Mouse (Mus musculus): ENCODE data around the gene Nap1l1. TPM values are rescaled to one million over a fixed set of nuclear protein-coding genes. Genes with fewer than 3 reads are reported as not detected.
"Not testable (repeated sequence)": the region's sequence is repeated elsewhere in the genome, so short reads cannot be mapped to it uniquely, and the experiment has no call there.

Gene Nap1l1
- total RNA-seq (2017), result 260 to 307 TPM (median 290 TPM) in 3 replicates

DNA sequence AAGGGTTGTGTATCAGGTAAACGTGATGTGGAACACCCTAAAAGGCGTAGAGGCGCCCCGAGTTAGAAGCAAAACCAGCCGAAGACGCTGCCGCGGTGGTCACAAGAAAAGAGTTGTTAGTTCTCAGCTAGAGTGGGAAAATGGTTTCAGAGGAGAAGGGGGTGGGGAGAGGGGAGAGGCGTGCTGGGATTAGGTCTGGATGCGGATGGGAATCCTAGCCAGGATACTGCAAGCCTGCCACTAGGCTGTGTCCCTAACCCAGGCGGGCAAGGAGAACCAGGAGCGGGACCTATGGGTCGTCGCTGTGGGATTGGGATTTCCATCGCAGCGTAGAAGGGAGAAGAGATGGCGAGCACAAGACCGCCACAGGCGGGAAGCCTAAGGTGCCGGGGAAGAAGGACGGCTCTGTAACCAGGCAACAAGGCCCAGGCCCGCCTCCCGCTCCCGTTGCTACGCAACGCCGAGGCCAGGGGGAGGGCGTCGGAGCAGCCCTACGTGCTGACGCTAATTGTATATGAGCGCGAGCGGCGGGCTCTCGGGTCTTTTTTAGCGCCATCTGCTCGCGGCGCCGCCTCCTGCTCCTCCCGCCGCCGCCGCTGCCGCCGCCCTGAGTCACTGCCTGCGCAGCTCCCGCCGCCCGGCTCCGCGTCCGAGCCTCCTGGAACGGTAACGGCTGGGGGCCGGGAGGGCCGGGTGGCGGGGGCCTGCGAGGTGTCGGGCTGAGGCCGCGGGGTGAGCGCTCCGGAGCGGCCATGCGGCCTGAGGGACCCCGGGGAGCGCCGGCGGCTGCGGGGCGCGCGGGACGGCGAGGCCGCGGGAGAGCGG is at the start of gene Nap1l1:
Gene Nap1l1 (plus strand): TSS at position 538 of the 825 bp plus-strand sequence.
- peak; percentile 93 for ATAC-seq (replicated peaks; ENCODE audit: insufficient number of reproducible peaks, low FRiP score, low TSS enrichment, poor library complexity, severe bottlenecking)

DNA sequence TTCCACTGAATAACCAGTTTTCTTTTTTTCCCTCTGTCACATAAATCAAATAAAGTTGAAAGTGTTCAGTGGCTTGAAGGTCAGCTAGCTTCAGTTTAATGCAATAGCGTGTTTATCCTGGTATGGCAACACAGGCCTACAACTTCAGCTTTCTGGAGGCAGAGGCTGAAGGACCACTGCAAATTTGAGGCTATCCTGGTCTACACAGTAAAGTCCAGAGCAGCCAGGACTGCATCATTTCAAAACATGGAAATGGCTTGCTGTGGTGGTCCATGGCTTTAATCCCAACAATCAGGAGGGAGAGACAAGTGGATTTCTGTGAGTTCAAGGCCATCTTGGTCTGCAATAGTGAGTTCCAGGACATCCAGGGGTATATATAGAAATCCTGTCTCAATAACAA is 46.5 kb upstream of the Nap1l1 start:
- ATAC-seq (replicated peaks; ENCODE audit: insufficient number of reproducible peaks, low FRiP score, low TSS enrichment, poor library complexity, severe bottlenecking), result no peak

DNA sequence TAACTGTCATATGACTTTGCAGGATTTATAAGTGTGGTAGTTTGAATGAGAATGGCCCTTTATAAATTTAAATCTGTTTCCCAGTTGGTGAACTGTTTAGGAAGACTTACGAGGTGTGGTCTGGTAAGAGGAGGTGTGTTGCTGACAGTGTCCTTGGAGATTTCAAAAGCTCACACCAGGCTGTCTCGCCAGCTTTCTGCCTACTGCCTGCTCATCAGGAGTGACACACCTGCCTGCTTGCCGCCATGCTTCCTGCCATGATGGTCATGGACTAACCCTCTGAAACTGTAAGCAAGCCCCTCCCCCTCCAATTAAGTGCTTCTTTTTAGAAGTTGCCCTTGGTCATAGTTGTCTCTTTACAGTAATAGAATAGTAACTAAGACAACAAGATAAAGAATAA is 39.5 kb upstream of the Nap1l1 start:
- ATAC-seq (replicated peaks; ENCODE audit: insufficient number of reproducible peaks, low FRiP score, low TSS enrichment, poor library complexity, severe bottlenecking), result no peak

DNA sequence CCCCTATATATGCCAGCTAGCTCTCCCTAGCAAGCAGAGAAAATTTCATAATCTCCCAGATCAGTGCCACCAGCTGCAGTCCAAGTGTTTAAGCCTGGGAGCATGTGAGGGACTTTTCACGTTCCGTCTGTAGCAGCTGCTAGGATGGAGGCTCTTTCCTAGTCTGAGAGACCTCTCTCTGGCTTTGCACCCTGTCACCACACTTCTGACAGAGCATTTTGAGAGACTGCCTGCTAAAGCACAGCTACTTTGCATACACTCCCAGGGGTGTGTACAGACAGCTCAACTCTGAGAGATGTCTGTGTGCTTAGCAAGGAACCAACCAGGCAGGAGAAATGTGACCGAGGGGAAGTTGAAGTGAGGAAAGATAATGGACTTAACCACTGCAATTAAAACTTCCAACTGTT is 32.0 kb upstream of the Nap1l1 start:
- ATAC-seq (replicated peaks; ENCODE audit: insufficient number of reproducible peaks, low FRiP score, low TSS enrichment, poor library complexity, severe bottlenecking), result 0 out of 2 replicates have a peak, but pooled peaks have one; percentile 24

DNA sequence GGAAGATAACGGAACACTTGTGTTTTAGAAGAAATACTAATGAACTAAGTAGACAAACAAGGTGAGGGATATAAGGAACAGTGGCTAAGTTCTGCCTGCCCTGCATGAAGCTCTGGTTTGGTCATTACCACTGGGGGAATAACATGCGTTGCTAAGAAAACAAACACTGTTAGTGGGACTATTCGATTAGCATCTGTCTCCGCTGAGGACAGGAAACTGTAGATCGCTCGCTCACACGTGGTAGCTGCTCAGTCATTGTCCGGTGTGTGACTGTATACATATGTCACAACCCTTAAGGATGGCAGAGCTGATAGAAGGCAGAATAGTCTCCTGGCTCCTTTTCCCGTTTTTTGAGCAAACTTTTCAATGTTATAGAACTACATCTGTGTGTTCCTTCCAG is 28.8 kb upstream of the Nap1l1 start:
- ATAC-seq (replicated peaks; ENCODE audit: insufficient number of reproducible peaks, low FRiP score, low TSS enrichment, poor library complexity, severe bottlenecking), result no peak

DNA sequence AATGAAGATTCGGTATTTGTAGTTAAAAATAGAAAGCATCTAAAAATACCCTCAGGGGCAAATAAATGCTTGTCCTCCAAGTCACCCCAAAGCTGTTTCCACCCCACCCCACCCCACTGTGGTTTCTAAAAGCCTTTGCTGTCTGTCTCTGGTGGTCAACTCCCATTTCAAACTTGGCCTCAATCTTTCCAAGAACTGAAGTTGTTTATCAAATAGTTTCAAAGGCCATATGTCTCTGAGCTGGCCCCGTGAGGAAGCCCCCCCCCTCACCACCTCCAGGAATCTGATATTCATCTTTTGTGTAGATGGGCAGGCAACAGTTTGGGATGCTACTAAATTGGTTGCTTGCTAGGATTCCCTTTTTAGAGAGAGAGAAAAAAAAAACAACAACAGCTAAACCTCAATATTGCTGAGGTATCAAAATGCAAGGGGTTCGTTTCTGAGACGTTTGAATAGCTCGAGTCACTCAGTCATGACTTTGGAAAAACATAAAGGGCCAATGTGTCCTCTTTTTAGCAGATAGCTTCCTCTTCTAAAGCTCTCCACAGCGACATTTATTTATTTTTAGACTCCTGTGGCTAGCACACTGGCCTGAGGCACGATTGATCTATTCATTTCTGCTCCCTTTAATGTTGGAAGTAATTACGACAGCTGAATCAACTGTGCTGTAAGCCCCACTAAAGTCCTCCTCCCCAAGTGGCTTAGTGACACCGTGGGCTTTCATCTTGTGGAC is 26.9 kb upstream of the Nap1l1 start:
- peak; percentile 61 for ATAC-seq (replicated peaks; ENCODE audit: insufficient number of reproducible peaks, low FRiP score, low TSS enrichment, poor library complexity, severe bottlenecking)

DNA sequence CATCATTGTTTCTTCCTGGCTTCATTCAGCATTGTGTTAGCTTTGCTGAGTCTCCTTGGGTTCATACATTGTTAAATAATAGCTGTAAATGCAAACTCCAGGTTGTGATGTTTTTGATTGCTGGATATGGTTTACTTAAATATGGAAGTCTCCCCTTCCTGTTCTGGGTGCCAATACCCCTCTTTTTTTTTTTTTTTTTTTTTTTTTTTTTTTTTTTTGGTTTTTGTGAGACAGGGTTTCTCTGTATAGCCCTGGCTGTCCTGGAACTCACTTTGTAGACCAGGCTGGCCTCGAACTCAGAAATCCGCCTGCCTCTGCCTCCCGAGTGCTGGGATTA is 26.4 kb upstream of the Nap1l1 start:
- not testable (repeated sequence) for ATAC-seq (replicated peaks; ENCODE audit: insufficient number of reproducible peaks, low FRiP score, low TSS enrichment, poor library complexity, severe bottlenecking)

DNA sequence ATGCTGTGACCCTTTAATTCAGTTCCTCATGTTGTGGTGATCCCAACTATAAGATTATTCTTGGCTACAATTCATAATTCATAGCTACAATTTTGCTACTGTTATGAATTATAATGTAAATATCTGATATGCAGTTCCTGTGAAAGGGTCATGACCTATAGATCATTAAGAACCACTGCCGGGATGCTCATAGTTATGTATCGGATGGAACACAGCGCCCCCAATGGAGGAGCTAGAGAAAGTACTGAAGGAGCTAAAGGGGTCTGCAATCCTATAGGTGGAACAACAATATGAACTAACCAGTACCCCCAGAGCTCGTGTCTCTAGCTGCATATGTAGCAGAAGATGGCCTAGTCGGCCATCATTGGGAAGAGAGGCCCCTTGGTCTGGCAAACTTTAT is 23.4 kb upstream of the Nap1l1 start:
- ATAC-seq (replicated peaks; ENCODE audit: insufficient number of reproducible peaks, low FRiP score, low TSS enrichment, poor library complexity, severe bottlenecking), result not testable (repeated sequence)

DNA sequence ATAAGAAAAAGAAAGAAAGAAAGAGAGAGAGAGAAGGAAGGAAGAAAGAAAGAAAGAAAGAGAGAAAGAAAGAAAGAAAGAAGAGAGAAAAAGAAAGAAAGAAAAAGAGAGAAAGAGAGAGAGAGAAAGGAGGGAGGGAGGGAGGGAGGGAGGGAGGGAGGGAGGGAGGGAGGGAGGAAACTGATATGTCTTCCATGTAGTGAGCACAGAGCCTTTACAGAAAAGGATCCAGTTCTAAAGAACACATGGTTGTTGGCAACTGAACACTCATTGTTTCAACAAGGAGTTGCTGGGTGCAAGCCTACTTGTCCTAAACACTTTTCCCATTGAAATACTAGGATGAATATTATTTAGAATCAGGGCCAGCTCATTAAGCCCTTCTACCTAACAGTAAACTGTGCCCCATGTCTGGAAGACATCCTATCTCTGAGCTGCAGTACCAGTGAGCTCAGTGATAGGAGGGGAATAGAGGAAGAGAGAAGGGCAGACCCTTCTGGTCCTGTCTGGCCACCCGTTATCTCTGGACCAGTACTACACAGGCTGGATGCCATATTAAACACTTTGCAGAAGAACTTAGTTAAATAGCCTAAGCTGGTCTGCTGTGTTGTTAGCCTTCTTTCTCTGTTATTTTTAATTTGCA is 21.2 kb upstream of the Nap1l1 start:
- ATAC-seq (replicated peaks; ENCODE audit: insufficient number of reproducible peaks, low FRiP score, low TSS enrichment, poor library complexity, severe bottlenecking), result no peak

DNA sequence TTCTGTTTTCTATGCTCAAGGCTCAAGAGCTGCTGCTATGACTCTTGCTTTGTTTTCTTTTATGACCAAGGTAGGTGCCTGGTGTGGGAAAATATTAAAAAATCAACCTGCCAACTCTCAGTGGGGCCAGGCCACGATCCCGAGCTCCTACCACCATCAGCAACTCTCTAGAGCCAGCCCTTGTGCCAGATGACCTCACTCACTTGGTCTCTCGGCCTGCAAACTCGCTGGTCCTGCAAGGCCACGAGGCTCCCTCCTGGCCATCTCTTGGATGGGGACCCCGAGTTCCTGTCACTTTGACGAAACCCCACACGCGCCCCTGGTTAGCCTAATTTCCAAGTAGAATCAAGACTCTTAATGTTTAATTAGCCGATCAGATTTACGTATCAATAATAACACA is 20.6 kb upstream of the Nap1l1 start:
- ATAC-seq (replicated peaks; ENCODE audit: insufficient number of reproducible peaks, low FRiP score, low TSS enrichment, poor library complexity, severe bottlenecking), result no peak

DNA sequence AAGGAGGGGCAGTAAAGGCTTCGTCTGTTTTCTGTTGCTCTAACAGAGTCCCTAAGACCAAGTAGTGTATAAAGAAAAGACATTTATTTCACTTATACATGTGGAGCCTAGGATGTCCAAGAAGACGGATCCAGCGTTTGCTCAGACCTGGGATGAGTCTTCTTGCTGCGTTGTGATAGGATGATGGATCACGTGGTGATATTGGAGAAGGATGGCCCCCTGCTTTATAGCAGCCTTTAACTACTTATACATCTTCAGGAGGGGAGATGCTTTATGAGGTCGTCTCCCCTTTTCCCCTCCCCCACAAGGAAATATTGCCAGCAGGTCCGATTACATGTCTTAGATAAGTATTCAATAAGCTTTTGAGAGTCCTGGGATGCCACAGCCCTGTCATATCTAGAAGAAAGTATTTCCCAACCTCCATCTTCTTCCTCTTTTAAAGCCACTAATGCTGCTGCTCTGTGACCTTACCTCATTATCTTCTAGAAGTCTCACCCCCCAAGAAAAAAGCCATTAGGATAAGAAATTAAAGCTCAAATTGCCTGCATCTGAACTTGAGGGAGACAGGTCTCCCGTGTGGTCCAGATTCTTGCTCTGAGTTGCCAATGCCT is 18.2 kb upstream of the Nap1l1 start:
- ATAC-seq (replicated peaks; ENCODE audit: insufficient number of reproducible peaks, low FRiP score, low TSS enrichment, poor library complexity, severe bottlenecking), result peak; percentile 71; the same call in 1 of the 2 replicates

DNA sequence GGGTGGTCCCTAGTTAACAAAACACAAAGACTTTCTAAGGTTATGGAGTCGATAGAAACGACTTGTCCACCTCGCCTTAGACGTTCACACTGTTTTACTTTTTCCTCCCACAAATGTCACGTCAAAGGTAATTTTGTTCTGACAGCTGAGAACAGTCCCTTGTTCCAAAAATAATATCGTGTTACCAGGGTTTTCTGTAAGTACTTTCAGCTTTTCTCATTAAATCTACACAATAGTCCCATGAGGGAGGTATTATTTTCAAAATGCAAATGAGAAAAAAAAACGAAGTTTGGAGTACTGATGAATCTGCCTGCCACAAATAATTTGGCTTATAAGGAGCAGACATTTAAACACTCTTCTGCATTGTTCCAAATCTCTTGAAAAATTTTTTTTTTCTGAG is 14.9 kb upstream of the Nap1l1 start:
- ATAC-seq (replicated peaks; ENCODE audit: insufficient number of reproducible peaks, low FRiP score, low TSS enrichment, poor library complexity, severe bottlenecking), result no peak

DNA sequence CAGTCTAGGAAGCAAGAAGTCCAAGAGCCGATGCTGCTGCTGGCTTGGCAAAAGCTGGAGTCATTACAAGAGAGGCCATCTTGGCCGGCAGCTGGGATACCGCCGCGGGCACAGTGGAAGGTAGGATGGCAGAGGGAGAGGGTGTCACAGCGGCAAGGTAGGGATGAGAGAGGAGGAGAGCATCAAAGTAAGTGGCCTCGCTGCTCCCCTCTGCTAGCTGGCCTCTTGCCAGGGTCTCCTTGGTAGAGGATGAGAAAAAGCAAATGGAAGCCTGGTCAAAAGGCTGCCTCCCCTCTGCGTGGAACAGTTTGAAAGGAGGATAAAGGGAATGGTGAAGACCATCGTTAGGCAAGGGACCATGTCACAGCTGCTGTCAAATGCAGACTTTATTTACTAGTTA is 14.0 kb upstream of the Nap1l1 start:
- ATAC-seq (replicated peaks; ENCODE audit: insufficient number of reproducible peaks, low FRiP score, low TSS enrichment, poor library complexity, severe bottlenecking), result no peak

DNA sequence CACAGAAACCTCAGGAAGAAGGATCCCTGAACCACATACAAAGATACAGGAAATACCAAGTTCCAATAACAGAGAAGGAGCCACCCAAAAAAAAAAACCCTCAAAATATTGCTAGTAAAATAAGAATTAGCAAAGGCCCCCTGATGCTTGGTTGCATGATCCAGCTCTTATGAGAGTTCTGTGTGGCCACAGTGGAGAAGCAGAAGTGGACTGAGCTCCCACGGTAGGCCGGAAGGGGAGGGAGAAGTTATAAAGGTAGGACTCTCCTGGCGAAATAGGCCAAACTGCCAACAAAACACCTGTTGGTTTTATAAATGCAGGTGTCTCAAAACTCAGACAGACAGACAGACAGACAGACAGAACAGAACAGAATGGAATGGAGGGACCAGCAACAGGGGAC is 13.1 kb upstream of the Nap1l1 start:
- ATAC-seq (replicated peaks; ENCODE audit: insufficient number of reproducible peaks, low FRiP score, low TSS enrichment, poor library complexity, severe bottlenecking), result no peak

DNA sequence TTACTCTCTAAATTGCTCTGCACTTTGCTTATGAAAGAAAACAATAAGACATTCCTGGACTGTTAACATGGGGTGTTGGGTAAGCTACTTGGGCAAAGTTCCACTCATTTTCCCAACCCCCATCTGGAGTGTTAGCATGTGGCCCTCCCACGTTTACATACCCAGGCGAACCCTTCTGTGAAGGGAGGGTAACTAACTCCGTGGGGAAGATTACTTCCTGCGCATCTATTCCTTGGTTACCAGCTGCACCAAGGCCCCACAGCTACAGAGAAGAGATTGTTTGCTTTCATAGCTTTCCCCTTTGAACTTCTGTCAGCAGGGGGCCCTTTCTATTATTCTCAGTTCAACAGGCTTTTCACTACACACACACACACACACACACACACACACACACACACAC is 12.6 kb upstream of the Nap1l1 start:
- ATAC-seq (replicated peaks; ENCODE audit: insufficient number of reproducible peaks, low FRiP score, low TSS enrichment, poor library complexity, severe bottlenecking), result no peak

DNA sequence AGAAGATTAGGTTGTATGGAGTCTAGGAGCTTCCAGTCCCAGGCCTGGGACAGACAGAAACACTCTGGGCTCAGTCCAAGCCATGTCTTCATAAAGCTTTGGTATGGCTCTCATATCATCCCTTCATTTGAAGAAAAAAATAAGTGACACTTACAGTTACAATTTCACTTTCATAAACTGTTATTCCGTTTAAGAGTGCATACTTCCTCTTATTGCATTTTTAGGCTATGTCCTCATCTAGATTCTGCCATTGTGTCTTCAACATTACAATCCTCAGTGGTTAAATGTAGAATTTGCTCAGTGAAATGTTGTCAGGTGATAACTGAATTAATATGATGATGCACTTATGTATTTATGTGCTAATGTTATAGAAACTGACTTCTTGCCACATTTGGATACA is 8.2 kb upstream of the Nap1l1 start:
- peak; percentile 84 for ATAC-seq (replicated peaks; ENCODE audit: insufficient number of reproducible peaks, low FRiP score, low TSS enrichment, poor library complexity, severe bottlenecking)

DNA sequence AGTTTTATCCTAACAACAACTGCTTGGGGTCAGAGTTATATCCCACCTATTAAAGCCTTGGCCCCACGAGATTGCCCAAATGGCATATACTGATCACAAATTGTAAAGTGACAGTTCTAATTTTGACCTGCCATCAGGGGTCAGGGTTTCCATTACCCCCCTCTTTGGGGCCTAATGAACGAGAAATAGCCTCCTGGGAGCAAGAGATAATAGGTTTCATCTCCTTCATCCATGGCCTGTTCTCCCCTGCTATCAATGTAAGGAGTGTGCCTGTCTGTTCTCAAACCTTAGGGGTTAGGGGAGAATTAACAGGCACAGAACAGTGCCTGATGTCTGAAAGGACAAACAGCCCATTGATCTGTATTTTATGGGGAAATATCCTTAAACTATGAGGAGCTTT is 7.6 kb upstream of the Nap1l1 start:
- ATAC-seq (replicated peaks; ENCODE audit: insufficient number of reproducible peaks, low FRiP score, low TSS enrichment, poor library complexity, severe bottlenecking), result no peak

DNA sequence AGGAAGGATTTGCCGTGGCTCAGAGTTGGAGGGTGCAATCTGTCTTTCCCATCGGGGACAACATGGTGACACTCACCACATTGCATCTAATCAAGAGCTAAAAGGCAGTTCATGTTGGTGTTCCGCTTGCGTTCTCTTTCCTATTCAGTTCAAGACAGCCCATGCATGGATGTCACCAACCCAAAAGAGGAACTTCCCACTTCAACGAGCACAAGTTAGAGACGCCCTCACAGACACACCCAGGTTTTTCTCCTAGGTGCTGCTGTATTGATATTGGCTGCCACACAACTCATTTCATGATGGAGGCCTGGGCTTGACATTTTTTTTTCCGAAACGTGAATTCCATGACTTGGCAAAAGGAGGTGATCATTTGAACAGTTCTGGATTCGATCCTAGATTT is 1.9 kb upstream of the Nap1l1 start:
- ATAC-seq (replicated peaks; ENCODE audit: insufficient number of reproducible peaks, low FRiP score, low TSS enrichment, poor library complexity, severe bottlenecking), result peak; percentile 68

Data from monocyte, adult 5-6 weeks (primary cell).